Mouse (Mus musculus): Measurements from ENCODE around the gene Crybb3.
A peak's percentile ranks its signal among the peaks of the same experiment; 100 is the strongest.

The Crybb3 gene

DNA sequence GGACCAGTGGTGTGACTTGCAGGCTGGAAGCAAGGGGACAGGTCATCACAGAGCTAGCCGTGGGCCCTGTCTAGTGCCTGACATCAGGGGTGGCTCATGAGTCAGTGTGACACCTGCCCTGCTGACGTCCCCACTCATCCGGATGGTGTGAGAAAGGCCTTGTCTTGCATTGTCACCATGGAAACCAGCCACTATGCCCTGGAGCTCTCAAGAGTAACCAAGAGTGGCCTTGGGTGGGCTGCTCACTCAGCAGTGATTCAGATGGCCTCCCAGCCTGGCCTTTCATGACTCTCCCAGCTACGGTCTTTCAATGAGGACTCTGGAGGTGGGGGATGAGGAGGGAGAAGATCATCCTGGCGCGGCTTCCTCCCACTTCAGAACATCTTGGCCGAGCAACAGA lies 21.1 kb upstream of the Crybb3 start:
- DNase-seq (ENCODE audit: low read depth) = no peak

DNA sequence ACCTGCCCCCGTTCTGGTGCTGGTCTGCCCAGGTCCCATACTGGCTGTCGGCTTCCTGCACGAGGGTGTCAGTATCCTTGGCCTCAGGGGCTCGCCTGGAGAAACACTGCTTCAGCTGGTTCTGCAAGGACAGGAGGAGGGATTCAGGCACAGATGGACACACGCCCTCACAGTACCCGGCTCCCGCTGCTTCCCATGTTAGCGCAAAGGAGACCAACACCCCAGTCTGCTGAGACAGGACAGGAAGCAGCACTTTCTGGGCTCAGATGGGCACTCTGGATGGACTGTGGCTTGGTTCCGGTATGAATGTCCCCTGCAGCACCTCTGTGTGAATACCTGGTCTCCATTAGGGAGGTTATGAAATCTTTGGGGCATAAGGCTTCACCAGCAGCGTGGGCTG lies 20.1 kb upstream of the Crybb3 start:
- DNase-seq (ENCODE audit: low read depth) = no peak

DNA sequence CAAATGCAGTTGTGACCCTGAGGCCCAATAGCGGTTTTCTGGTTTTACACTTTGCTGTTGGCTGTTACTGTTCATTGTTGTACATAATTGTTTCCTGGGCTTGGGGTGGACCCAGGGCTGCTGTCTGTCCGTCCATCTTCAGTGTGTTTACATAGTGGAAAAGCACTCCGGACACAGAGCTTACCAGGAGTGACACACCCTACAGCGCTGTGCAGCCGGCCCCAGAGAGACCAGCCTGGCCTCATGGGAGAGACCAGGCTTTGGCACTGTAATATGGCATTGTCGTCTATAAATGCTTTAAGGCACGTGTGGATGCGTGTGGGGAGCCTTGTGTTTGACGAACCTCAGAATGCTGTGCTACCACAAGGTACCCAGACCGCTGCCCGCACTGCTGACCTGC lies 19.0 kb upstream of the Crybb3 start:
- DNase-seq (ENCODE audit: low read depth) = no peak

DNA sequence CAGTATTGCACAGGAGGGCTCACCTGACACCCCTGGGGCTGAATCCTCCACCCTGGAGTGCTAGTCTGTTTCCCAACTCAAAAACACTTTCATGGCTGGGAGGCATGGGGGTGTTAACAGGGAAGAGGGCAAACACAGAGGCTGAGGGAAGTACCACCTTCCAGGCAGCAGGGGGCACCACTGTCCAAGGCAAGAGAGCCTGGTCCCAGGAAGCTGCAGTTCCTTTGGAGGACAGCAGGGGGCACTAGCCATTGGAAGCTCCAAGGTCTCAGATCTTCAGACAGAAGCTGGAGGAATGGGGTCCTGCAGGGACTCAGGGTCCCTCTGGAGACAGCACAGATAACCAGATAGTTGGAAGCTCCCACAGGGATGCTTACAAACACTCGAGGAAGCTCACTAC lies 18.2 kb upstream of the Crybb3 start:
- peak; percentile 54 for DNase-seq (ENCODE audit: low read depth)

DNA sequence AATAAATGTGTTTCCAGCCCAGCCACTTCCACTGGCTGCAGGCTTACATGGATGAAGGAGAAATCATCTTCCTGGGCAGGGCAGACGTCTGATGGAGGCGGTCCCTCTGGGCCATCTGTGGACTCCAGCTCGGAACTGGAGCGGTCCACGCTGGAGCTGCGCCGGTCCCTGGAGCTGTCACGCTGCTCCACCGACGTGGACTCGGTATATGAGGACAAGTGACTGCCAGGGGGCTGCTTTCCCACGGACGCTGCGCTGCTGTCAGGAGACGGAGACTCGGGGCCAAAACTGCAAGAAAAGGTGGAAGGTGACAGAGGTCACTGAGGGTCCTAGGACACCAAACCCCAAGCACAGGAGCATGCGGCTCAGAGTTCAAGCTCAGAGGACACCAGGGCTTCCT lies 16.2 kb upstream of the Crybb3 start:
- no peak for DNase-seq (ENCODE audit: low read depth)

DNA sequence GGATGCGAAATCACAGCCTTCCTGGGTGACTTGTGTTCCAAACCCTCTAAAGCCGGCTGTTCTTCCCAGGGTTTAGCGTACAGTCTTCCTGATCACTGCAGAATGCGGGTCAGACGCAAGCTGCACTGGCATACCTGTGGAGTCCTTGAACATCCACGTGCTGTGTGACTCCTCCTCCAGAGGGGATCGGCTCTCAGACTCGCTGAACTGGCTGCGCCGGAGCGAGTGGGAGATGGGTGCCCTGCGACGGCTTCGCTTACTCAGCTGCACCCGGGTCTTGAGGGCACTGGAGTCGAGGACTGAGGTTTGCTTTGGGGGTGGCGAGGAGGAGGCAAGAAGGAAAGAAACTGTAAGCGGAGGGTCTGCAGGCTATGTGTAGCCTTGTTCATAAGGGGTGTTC lies 14.1 kb upstream of the Crybb3 start:
- no peak for DNase-seq (ENCODE audit: low read depth)

DNA sequence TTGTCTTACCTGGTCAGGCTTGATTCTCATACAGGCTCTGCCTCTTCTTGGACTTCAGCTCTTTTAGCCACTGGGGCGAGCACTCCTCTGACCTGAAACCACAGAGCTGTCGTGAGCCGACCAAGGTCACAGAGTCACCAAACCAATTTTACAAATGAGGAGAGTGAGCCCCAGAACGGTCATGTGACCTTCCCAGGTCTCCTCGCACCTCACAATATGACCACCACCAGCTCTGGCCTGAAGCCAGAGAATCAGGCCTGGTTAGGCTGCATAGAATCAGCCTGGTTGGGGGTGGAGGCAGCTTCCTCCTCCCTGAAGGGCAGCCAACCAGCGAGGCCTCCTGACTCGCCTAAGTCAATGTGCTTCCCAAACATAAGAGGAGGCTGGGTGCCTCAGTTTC lies 11.0 kb upstream of the Crybb3 start:
- no peak for DNase-seq (ENCODE audit: low read depth)

DNA sequence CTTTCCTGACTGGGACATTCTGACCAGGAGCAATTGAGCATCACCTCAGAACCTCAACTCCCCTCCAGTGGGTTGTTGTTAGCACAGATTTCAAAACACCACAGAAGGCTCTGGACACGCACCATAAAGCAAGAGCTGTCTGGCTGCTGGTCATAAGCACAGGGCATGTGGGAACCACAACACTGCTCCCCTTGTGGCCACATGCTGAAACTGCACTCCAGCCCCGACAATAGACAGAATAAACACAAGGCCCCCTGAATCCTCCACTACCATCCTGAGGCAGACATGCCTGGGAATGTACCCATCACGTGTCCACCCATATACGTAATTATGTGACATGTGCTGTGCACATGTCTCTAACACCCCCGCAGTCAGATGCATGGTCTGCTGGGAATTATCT lies 9.8 kb upstream of the Crybb3 start:
- DNase-seq (ENCODE audit: low read depth) = peak; percentile 9

DNA sequence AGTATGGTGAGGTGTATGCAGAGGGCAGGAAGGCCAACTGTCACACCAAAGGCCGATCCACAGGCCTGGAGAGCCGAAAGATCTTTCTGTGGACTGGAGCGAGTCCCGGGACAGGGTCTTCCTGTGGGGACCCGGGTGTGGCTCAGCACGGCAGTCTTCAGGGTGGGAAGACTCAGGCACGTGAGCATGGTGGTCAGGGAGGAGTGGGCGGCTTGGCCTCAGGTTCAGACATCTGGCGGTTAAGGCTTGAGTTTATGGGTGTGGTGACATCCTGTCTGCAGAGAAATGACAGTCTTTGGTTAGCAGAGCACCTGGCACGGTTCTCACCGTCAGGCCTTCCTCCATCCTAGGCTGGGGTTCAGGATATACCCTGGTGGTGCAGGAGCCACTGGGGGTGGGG lies 9.4 kb upstream of the Crybb3 start:
- no peak for DNase-seq (ENCODE audit: low read depth)

DNA sequence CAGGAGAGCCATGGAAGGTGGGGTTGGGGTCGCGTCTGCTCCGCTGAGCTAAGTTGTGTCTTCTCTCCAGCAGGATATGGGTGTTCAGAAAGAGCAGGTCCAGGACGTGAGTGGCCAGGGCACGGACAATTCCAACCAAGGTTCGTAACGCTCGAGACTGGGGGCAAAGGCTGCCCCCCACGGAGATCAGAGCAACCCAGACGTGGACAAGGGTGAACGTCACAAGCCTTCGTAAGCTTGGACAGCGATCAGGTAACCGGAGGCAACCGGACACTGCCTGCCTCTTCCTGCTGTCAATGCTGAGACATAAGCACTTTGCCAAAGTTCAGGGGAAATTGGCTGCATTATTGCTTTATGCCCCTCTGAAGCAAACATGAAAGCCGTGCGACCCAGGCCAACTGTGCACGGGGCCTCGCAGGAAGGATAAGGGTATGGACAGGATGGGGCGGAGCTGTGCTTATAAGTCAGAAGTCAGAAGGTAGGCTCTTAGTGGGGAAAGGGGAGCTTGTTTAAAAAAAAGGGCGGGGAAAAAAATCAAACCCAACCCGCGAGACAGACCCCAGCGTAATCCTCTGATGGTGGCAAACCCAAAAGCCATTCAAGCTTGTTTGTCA lies 8.8 kb upstream of the Crybb3 start:
- no peak for DNase-seq (ENCODE audit: low read depth)

DNA sequence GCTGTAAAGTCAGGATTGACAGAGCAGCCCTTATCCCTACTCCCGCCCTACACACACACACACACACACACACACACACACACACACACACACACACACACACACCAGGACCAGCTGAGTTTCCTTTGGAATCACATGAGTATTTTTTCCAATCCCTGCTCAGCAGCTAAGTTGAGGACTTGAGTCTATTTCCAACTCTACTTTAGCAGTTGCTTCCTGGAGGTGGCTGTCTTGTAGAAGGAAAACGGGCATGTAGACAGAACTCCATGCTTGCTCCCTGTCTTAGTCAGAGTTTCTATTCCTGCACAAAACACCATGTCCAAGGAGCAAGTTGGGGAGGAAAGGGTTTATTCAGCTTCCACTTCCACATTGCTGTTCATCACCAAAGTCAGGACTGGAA lies 6.1 kb upstream of the Crybb3 start:
- no peak for DNase-seq (ENCODE audit: low read depth)

DNA sequence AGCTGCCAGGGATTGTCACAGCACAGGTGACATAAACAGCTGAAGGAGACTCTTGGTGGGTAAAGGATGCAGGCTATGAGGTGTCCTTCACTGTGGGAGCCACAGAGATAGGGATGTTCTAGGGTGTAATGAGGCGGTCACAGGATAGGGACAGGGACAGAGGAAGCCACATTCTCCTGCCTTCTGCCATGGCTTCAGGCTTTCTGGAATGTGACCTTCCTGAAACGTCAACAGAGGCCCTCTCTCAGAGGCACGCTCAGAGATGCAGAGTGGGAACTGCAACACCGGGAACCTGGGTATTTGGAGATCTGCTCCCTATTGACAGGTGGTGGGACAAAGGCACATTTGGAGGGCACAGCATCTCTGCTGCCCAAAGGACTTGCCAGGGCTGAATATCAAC lies 5.6 kb upstream of the Crybb3 start:
- no peak for DNase-seq (ENCODE audit: low read depth)

DNA sequence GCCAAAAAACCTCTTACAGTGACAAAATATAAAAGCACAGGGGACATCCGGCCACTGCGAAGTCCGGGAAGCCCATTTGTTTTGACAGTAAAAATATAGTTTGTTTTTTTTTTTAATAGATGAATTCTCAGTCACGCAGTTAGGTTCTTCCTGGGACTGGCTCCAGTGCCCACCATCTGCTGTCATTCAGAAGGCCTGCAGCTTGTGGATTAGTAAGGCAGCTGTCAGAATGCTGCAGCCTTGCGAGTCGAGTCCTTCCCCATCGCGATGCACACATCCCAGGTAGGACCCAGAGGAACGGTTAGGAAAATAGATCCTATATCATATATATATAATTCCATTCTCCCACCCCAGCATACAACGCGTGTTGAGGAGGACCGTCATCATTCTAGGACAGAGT lies 5.1 kb upstream of the Crybb3 start:
- DNase-seq (ENCODE audit: low read depth) = no peak

DNA sequence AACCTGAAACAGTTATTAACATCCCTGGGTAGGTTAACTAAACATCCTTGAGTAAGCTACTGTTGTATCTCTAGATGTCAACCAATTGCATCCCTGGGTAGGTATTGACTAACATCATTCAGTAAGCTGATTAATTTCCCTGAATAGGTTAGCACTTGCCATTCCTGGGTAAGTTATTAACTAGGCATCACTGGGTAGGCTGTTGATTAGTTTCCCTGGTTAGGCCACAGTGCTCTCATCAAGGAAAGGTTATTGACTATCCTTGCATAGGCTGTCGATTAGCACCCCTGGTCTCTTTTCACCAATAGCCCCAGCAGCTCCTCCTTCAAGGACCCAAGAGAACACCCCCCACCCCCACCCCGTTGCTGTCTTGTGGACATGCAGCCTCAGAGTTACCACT lies 4.5 kb upstream of the Crybb3 start:
- no peak for DNase-seq (ENCODE audit: low read depth)

DNA sequence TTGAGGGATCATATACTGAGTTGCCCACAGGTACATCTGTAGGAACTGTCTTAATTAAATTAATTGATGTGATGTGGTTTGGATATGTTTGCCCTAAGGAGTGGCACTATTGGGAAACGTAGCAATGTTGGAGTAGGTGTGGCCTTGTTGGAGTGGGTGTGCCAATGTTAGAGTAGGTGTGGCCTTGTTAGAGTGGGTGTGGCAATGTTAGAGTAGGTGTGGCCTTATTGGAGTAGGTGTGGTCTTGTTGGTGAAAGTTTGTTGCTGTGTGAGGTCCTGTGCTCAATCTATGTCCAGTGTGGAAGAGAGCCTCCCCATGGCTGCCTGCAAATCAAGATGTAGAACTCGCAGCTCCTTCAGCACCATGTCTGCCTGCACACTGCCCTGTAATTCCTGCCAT lies 2.9 kb upstream of the Crybb3 start:
- no peak for DNase-seq (ENCODE audit: low read depth)

DNA sequence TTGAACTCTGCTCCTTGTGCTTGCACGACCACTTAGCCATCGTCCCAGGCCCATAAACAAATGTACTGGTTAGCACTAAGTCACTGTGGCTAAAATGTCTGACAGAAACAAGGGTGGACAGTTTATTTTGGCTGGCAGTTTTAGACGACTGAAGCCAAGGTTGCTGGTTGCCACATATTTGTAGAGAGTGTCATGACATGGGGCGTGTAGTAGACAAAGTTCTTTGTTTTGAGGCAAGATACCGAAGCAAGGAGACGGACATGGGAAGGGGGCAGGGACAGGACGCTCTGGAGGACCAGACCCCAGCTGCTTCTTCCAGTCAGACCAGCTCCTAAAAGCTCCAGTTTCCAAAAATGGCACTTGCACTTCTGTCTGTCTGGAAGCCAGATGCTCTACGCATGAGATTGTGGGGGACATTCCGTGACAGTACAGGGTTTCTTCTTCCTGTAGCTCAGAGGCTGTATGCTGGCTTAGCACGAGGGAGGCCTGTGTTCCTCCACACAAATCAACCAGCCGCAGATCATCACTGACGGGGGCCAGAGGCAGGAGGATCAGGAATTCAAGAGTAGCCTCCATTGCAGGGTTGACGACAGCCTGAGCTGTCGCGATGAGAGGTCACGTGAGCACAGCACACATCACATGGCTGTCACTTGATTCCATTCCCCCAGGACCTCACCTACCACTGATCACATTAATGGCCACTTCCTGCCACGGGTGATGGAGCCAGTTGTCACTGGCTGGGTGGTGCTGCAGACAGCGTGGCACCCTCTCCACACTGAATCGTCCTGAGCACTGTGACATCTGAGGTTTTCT lies 1.2 kb upstream of the Crybb3 start:
- DNase-seq (ENCODE audit: low read depth) = no peak

DNA sequence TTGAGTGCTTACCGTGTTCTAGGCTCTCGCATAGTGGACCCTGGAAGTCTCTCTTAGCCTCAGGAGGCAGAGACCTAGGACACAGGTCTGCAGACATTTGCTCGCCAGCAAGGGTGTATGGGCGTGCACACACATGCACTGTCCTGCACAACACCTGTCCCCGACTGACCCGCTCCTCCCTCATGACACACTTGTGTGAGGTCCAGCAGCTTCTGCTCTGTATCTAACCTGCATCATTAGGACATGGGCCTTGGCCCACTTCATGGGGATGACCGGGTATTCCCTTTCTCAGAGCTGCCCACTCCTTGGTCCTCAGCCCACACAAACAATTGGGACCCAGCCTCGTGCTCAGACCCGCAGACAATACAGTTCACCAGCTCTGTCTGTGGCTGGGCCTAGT lies 364 bp downstream of the Crybb3 start:
- no peak for DNase-seq (ENCODE audit: low read depth)

DNA sequence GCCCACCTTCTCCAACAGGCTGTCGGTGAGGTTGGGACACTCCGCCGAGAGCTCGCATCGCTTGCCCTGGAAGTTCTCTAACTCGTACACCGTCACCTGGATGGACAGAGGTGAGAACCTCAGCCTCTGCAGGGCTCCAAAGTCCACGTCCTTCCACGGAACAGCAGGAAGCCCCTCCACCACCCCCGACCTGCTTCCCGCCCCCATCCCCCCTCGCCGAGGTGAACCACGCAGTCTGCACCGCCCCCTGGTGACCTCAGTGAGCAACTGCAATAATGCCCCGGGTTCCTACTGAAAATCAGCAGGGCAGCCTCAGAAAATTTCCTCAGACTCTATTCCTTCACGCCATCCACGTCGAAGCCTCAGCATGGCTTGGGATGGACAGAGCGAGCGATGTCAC lies 1.6 kb downstream of the Crybb3 start:
- no peak for DNase-seq (ENCODE audit: low read depth)

DNA sequence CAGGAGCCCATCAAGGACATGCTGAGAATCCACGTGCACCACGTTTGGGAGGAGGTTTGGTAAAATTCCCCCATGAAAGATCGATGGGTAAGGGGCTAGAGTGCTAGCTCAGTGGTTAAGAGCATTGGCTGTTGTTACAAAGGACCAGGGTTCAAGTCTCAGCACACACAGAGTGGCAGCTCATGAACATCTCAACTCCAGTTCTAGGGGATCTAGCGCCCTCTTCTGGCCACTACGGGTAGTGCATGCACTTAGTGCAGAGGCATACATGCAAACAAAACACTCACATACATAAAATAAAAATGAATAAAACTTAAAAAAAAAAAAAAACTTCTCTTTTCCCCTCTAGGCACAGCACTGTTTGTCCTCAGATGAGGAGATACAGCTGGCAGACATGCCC lies 2.7 kb downstream of the Crybb3 start:
- DNase-seq (ENCODE audit: low read depth) = no peak

DNA sequence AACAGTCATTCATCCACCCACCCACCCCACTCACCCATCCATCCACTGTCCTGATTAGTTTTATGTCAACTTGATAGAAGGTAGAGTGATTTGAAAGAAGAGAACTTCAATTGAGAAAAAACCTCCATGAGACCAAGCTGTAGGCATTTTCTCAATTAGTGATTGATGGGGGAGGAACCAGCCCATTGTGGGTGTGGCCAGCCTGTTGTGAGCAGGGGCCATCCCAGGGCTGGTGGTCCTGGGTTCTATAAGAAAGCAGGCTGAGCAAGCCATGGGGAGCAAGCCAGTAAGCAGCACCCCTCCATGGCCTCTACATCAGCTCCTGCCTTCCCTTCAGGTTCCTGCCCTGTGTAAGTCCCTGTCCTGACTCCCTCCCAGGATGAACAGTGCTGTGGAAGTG lies 11.4 kb downstream of the Crybb3 start, which contains the start of gene Crybb2:
TSS of gene Crybb2 (minus strand) at position 101 of the 400 bp plus-strand sequence.
- no peak for DNase-seq (ENCODE audit: low read depth)

DNA sequence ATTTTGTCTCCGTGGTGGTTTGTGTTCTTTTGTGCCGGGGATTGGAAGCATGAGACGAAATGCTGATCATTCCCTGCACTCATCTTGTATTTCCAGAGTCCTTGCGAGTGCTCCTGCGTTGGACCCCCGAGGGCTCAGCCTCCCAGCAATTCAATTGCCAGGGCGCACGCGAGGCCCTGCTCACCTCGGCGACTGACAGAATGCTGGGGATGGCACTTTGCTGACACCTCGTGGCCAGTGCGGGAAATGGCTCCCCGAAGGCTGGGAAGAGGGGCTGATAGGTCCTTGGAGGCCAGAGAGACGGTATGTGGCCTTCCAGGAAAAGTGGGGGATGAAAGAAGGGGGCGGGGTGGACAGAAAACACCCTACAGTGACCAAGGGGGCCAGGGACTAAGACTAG lies 27.1 kb downstream of the Crybb3 start:
- peak; percentile 49 for DNase-seq (ENCODE audit: low read depth)

DNA sequence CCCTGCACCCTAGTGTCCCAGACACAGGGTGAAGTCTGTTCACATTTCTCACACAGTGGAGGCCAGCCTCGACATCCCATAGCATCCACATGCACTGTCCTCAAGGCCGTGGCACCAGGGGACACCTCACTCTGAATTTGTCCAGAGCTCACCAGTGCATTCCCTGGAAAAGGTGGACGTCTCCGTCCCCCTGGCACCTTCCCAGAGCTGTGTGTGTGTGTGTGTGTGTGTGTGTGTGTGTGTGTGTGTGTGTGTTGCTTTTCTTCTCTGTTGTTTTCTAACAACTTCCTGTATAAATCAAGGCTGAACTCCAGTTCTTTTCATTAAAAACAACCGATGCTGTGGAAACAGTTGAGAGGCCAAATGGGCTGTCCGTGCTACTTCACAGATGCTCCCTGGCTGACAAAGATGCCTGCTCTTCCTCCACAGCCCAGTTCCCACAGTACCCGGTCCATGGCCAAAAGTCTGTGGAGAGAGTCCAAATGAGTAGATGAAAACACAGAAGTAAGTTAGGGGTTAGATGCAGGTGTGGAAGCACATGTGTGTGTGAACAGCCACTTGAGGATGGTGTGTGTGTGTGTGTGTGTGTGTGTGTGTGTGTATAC lies 30.7 kb downstream of the Crybb3 start:
- no peak for DNase-seq (ENCODE audit: low read depth)

DNA sequence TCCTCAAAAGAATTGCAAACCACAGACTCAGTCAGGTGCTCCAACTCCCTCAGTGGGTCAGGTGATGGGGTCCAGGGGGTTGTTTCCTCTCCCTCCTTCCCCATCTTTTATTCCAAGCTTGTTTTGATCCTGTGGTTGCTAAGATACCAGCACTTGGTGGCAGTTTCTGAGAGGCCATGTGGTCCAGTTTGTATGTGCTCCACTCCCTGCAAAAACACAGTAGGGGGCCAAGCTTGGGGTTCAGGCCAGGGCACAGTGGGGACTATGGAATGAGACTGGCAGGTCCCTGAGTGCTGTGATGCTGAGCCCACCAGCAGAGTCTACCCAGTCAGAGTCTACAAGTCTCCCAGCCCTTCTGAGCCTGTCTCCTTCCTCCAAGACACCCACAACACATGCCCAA lies 31.5 kb downstream of the Crybb3 start:
- DNase-seq (ENCODE audit: low read depth) = no peak
